Mouse (Mus musculus) megakaryocyte, embryonic 14.5 days (primary cell): Measurements from ENCODE around the gene Gm38392.

Source experiments
- FLI1 ChIP-seq: IDR thresholded peaks from 2 replicates; pipeline ENCODE4 v1.6.1; 2012; ENCODE audit warnings: low read length, inconsistent platforms, mixed read lengths
- GATA1 ChIP-seq: IDR thresholded peaks from 3 replicates; pipeline ENCODE4 v1.6.1; 2012; ENCODE audit warnings: mixed read lengths, low read length, inconsistent platforms, borderline replicate concordance

DNA sequence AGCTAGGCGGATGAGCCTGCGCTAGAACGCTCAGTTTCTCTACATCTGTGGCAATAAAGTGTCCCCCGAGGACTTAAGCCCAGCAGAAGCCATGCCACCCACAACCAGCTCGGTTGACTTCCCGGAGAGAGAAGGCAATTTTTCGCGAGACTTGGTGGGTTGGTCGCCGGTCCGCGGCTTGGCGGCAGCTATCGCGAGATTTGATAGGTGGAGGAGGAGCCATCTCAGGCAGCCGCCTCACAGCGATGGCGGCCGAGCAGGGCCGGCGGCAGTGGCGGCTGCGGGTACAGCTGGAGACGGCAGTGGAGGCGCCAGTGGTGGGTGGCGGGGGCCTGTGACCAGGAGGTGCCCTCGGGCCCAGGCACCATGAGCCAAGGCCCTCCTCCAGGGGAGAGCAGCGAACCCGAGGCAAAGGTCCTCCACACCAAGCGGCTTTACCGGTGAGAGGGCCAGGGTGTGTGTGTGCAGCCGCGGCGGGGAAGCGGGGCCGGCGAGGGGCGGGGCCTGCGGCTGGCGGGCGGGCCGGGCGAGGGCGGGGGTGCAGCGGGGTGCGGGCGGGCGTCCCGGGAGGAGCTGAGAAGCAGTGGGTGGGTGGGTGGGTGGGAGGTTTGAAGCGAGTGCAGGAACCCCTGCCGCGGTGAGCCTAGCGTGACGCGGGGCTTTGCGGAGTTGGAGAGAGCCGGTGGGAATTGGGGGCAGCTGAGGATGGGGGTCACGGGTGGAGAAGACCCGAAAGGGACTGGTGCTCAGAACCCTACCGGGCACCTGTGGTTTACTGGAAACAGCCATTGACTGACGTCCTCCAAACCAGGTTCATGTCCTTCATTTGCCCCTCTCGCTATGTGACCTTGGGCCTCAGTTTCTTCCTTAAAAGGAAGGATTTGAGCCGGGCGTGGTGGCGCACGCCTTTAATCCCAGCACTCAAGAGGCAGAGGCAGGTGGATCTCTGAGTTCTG is 49.3 kb upstream of the Gm38392 start, which contains the start of the genes Tmem79 and Smg5:
- TF ChIP-seq GATA1 (no peak), FLI1 (no peak)
